Mouse (Mus musculus): ENCODE data around the gene Tespa1.
"Not testable (repeated sequence)": the region's sequence is repeated elsewhere in the genome, so short reads cannot be mapped to it uniquely, and the experiment has no call there.

The Tespa1 gene

GRCm38 (mm10) chr10:130322637-130323036, at the start of gene Tespa1:
Gene Tespa1, plus strand, starts transcription at chr10:130322870.
- DNase-seq (ENCODE audit: low spot score in 2 of 2): peak in 1 of 2 experiments; percentile 49

GRCm38 (mm10) chr10:130275759-130276158, 46.9 kb upstream of the Tespa1 start:
- DNase-seq (ENCODE audit: low spot score in 2 of 2): no peak

- DNase-seq (ENCODE audit: low spot score in 2 of 2): no peak
Measured at GRCm38 (mm10) chr10:130276496-130276895, 46.2 kb upstream of the Tespa1 start.

GRCm38 (mm10) chr10:130280066-130280465, 42.6 kb upstream of the Tespa1 start, which contains the start of gene Neurod4:
Gene Neurod4, minus strand, starts transcription at chr10:130280240.
- DNase-seq (ENCODE audit: low spot score in 2 of 2): peak in 1 of 2 experiments; percentile 32

- DNase-seq (ENCODE audit: low spot score in 2 of 2): no peak
Measured at GRCm38 (mm10) chr10:130281982-130282449, 40.7 kb upstream of the Tespa1 start.

GRCm38 (mm10) chr10:130287201-130287600, 35.5 kb upstream of the Tespa1 start:
- no peak for DNase-seq (ENCODE audit: low spot score in 2 of 2)

GRCm38 (mm10) chr10:130288007-130288406, 34.7 kb upstream of the Tespa1 start:
- DNase-seq (ENCODE audit: low spot score in 2 of 2): no peak

GRCm38 (mm10) chr10:130293741-130294408, 28.8 kb upstream of the Tespa1 start:
- DNase-seq (ENCODE audit: low spot score in 2 of 2): no peak

GRCm38 (mm10) chr10:130298748-130299147, 23.9 kb upstream of the Tespa1 start:
- DNase-seq (ENCODE audit: low spot score in 2 of 2): peak in 1 of 2 experiments; percentile 32

GRCm38 (mm10) chr10:130304138-130304537, 18.5 kb upstream of the Tespa1 start:
- DNase-seq (ENCODE audit: low spot score in 2 of 2): not testable (repeated sequence)

- DNase-seq (ENCODE audit: low spot score in 2 of 2): no peak
Measured at GRCm38 (mm10) chr10:130311534-130312227, 11.0 kb upstream of the Tespa1 start.

- DNase-seq (ENCODE audit: low spot score in 2 of 2): peak in 1 of 2 experiments; percentile 41
Measured at GRCm38 (mm10) chr10:130313531-130313930, 9.1 kb upstream of the Tespa1 start.

- peak in 1 of 2 experiments; percentile 18 for DNase-seq (ENCODE audit: low spot score in 2 of 2)
Measured at GRCm38 (mm10) chr10:130314110-130314829, 8.4 kb upstream of the Tespa1 start.

GRCm38 (mm10) chr10:130315846-130316245, 6.8 kb upstream of the Tespa1 start:
- no peak for DNase-seq (ENCODE audit: low spot score in 2 of 2)

GRCm38 (mm10) chr10:130318720-130319119, 4.0 kb upstream of the Tespa1 start:
- no peak for DNase-seq (ENCODE audit: low spot score in 2 of 2)

GRCm38 (mm10) chr10:130320715-130321114, 2.0 kb upstream of the Tespa1 start:
- no peak for DNase-seq (ENCODE audit: low spot score in 2 of 2)

- DNase-seq (ENCODE audit: low spot score in 2 of 2): no peak
Measured at GRCm38 (mm10) chr10:130322062-130322461, 608 bp upstream of the Tespa1 start.

GRCm38 (mm10) chr10:130324243-130324642, 1.6 kb downstream of the Tespa1 start:
- no peak for DNase-seq (ENCODE audit: low spot score in 2 of 2)

GRCm38 (mm10) chr10:130330711-130331110, 8.0 kb downstream of the Tespa1 start:
- DNase-seq (ENCODE audit: low spot score in 2 of 2): no peak

- DNase-seq (ENCODE audit: low spot score in 2 of 2): no peak
Measured at GRCm38 (mm10) chr10:130336385-130336784, 13.7 kb downstream of the Tespa1 start.

GRCm38 (mm10) chr10:130337581-130337980, 14.9 kb downstream of the Tespa1 start:
- DNase-seq (ENCODE audit: low spot score in 2 of 2): no peak

GRCm38 (mm10) chr10:130340050-130340449, 17.4 kb downstream of the Tespa1 start:
- DNase-seq (ENCODE audit: low spot score in 2 of 2): not testable (repeated sequence)
